Mouse (Mus musculus): ENCODE measurements around the gene Ctnnal1. TPM values are rescaled to one million over a fixed set of nuclear protein-coding genes. Genes with fewer than 3 reads are reported as not detected.

Ctnnal1 gene
- 6.8 and 8.2 TPM in 2 replicates for polyA plus RNA-seq (2012; rRNA removed; ENCODE audit: low replicate concordance)

GRCm38 (mm10) chr4:56865003-56865511 is at the start of gene Ctnnal1:
Gene Ctnnal1 (minus strand): TSS chr4:56865188.

GRCm38 (mm10) chr4:56801907-56802668 is 62.9 kb downstream of the Ctnnal1 start, which contains the start of the genes Elp1 and Fam206a:
Gene Elp1 (minus strand): TSS chr4:56802331.
Gene Fam206a (plus strand): TSS chr4:56802345.

Other genes starting within 250 kb of the Ctnnal1 start
- gene Gm26657, start 125.1 kb downstream of the Ctnnal1 start, polyA plus RNA-seq (2012; rRNA removed; ENCODE audit: low replicate concordance), result not detected in 2 replicates
- 0.10 and 0.26 TPM in 2 replicates for gene Actl7b, start 123.7 kb downstream of the Ctnnal1 start, polyA plus RNA-seq (2012; rRNA removed; ENCODE audit: low replicate concordance)
- gene Actl7a, start 121.8 kb downstream of the Ctnnal1 start, polyA plus RNA-seq (2012; rRNA removed; ENCODE audit: low replicate concordance), result not detected in 2 replicates
- 10.9 and 19.0 TPM in 2 replicates for gene Elp1, start 62.9 kb downstream of the Ctnnal1 start, polyA plus RNA-seq (2012; rRNA removed; ENCODE audit: low replicate concordance)
- gene Fam206a, start 62.8 kb downstream of the Ctnnal1 start, polyA plus RNA-seq (2012; rRNA removed; ENCODE audit: low replicate concordance), result 2.7 and 3.8 TPM in 2 replicates
- gene Tmem245, start 82.2 kb upstream of the Ctnnal1 start, polyA plus RNA-seq (2012; rRNA removed; ENCODE audit: low replicate concordance), result 13.4 and 21.6 TPM in 2 replicates
- gene Frrs1l, start 125.2 kb upstream of the Ctnnal1 start, polyA plus RNA-seq (2012; rRNA removed; ENCODE audit: low replicate concordance), result not detected in 2 replicates

Measured in mammary gland, adult 2 months (tissue).